Mouse (Mus musculus): Measurements from ENCODE around the gene Srsf3. TPM values are rescaled to one million over a fixed set of nuclear protein-coding genes. Genes with fewer than 3 reads are reported as not detected.

The Srsf3 gene
- 149 TPM for polyA plus RNA-seq (2014; fragmentation: Illumina TruSeq; extraction: RNeasy Lipid Tissue Mini Kit (QIAGEN cat#74804); ENCODE audit: insufficient read depth, low read depth, low replicate concordance)

GRCm38 (mm10) chr17:29032274-29033069 lies at the start of gene Srsf3:
Gene Srsf3 (plus strand): TSS chr17:29032628.

GRCm38 (mm10) chr17:29007641-29008325 lies 24.6 kb upstream of the Srsf3 start, which contains the start of gene Stk38:
Gene Stk38 (minus strand): TSS chr17:29007995.

GRCm38 (mm10) chr17:29090776-29091175 lies 58.3 kb downstream of the Srsf3 start, which contains the start of gene Cdkn1a:
Gene Cdkn1a (plus strand): TSS chr17:29090976.

Other genes with a start within 250 kb of the Srsf3 start
- 10.6 TPM for gene Brpf3, start 231.5 kb upstream of the Srsf3 start, polyA plus RNA-seq (2014; fragmentation: Illumina TruSeq; extraction: RNeasy Lipid Tissue Mini Kit (QIAGEN cat#74804); ENCODE audit: insufficient read depth, low read depth, low replicate concordance)
- not detected for gene Pnpla1, start 174.2 kb upstream of the Srsf3 start, polyA plus RNA-seq (2014; fragmentation: Illumina TruSeq; extraction: RNeasy Lipid Tissue Mini Kit (QIAGEN cat#74804); ENCODE audit: insufficient read depth, low read depth, low replicate concordance)
- gene 4930539E08Rik, start 117.3 kb upstream of the Srsf3 start, polyA plus RNA-seq (2014; fragmentation: Illumina TruSeq; extraction: RNeasy Lipid Tissue Mini Kit (QIAGEN cat#74804); ENCODE audit: insufficient read depth, low read depth, low replicate concordance), result 0.07 TPM
- gene Pxt1, start 88.8 kb upstream of the Srsf3 start, polyA plus RNA-seq (2014; fragmentation: Illumina TruSeq; extraction: RNeasy Lipid Tissue Mini Kit (QIAGEN cat#74804); ENCODE audit: insufficient read depth, low read depth, low replicate concordance), result not detected
- gene Kctd20, start 80.7 kb upstream of the Srsf3 start, polyA plus RNA-seq (2014; fragmentation: Illumina TruSeq; extraction: RNeasy Lipid Tissue Mini Kit (QIAGEN cat#74804); ENCODE audit: insufficient read depth, low read depth, low replicate concordance), result 29.1 TPM
- 42.7 TPM for gene Stk38, start 24.6 kb upstream of the Srsf3 start, polyA plus RNA-seq (2014; fragmentation: Illumina TruSeq; extraction: RNeasy Lipid Tissue Mini Kit (QIAGEN cat#74804); ENCODE audit: insufficient read depth, low read depth, low replicate concordance)
- gene Cdkn1a, start 58.3 kb downstream of the Srsf3 start, polyA plus RNA-seq (2014; fragmentation: Illumina TruSeq; extraction: RNeasy Lipid Tissue Mini Kit (QIAGEN cat#74804); ENCODE audit: insufficient read depth, low read depth, low replicate concordance), result 98.5 TPM
- 6.1 TPM for gene Rab44, start 81.5 kb downstream of the Srsf3 start, polyA plus RNA-seq (2014; fragmentation: Illumina TruSeq; extraction: RNeasy Lipid Tissue Mini Kit (QIAGEN cat#74804); ENCODE audit: insufficient read depth, low read depth, low replicate concordance)
- 3.7 TPM for gene Cpne5, start 205.5 kb downstream of the Srsf3 start, polyA plus RNA-seq (2014; fragmentation: Illumina TruSeq; extraction: RNeasy Lipid Tissue Mini Kit (QIAGEN cat#74804); ENCODE audit: insufficient read depth, low read depth, low replicate concordance)
- 30.3 TPM for gene Ppil1, start 231.6 kb downstream of the Srsf3 start, polyA plus RNA-seq (2014; fragmentation: Illumina TruSeq; extraction: RNeasy Lipid Tissue Mini Kit (QIAGEN cat#74804); ENCODE audit: insufficient read depth, low read depth, low replicate concordance)
- gene BC004004, start 236.2 kb downstream of the Srsf3 start, polyA plus RNA-seq (2014; fragmentation: Illumina TruSeq; extraction: RNeasy Lipid Tissue Mini Kit (QIAGEN cat#74804); ENCODE audit: insufficient read depth, low read depth, low replicate concordance), result 93.0 TPM